Mouse (Mus musculus): Measurements from ENCODE around the gene Inhbc.

The Inhbc gene

GRCm38 (mm10) chr10:127351719-127352118, 18.5 kb downstream of the Inhbc start:
- no peak for DNase-seq (ENCODE audit: low spot score in 2 of 2)

GRCm38 (mm10) chr10:127351285-127351595, 19.0 kb downstream of the Inhbc start:
- DNase-seq (ENCODE audit: low spot score in 2 of 2) = no peak

GRCm38 (mm10) chr10:127350594-127351284, 19.5 kb downstream of the Inhbc start:
- DNase-seq (ENCODE audit: low spot score in 2 of 2) = peak in 1 of 2 experiments; percentile 65

GRCm38 (mm10) chr10:127349810-127350209, 20.4 kb downstream of the Inhbc start:
- DNase-seq (ENCODE audit: low spot score in 2 of 2) = no peak

- no peak for DNase-seq (ENCODE audit: low spot score in 2 of 2)
Measured at GRCm38 (mm10) chr10:127348957-127349356, 21.3 kb downstream of the Inhbc start.

GRCm38 (mm10) chr10:127346173-127346572, 24.1 kb downstream of the Inhbc start:
- DNase-seq (ENCODE audit: low spot score in 2 of 2) = no peak

- no peak for DNase-seq (ENCODE audit: low spot score in 2 of 2)
Measured at GRCm38 (mm10) chr10:127343029-127343428, 27.2 kb downstream of the Inhbc start.

- DNase-seq (ENCODE audit: low spot score in 2 of 2) = peak in 1 of 2 experiments; percentile 66
Measured at GRCm38 (mm10) chr10:127341891-127342639, 28.2 kb downstream of the Inhbc start, which contains the start of gene Gli1. Gli1 (minus strand) TSS chr10:127341974.

GRCm38 (mm10) chr10:127341360-127341690, 28.9 kb downstream of the Inhbc start:
- no peak for DNase-seq (ENCODE audit: low spot score in 2 of 2)

- no peak for DNase-seq (ENCODE audit: low spot score in 2 of 2)
Measured at GRCm38 (mm10) chr10:127340577-127341359, 29.5 kb downstream of the Inhbc start.

GRCm38 (mm10) chr10:127339683-127340576, 30.3 kb downstream of the Inhbc start:
- no peak for DNase-seq (ENCODE audit: low spot score in 2 of 2)

- peak; percentile 73 to 84 for DNase-seq (ENCODE audit: low spot score in 2 of 2)
Measured at GRCm38 (mm10) chr10:127338930-127339682, 31.1 kb downstream of the Inhbc start.

GRCm38 (mm10) chr10:127337536-127338099, 32.6 kb downstream of the Inhbc start:
- DNase-seq (ENCODE audit: low spot score in 2 of 2) = no peak

GRCm38 (mm10) chr10:127336952-127337351, 33.3 kb downstream of the Inhbc start:
- DNase-seq (ENCODE audit: low spot score in 2 of 2) = no peak

- no peak for DNase-seq (ENCODE audit: low spot score in 2 of 2)
Measured at GRCm38 (mm10) chr10:127335271-127335670, 35.0 kb downstream of the Inhbc start.

GRCm38 (mm10) chr10:127333152-127333551, 37.1 kb downstream of the Inhbc start:
- DNase-seq (ENCODE audit: low spot score in 2 of 2) = no peak

GRCm38 (mm10) chr10:127332211-127332874, 37.9 kb downstream of the Inhbc start:
- no peak for DNase-seq (ENCODE audit: low spot score in 2 of 2)

GRCm38 (mm10) chr10:127330212-127330611, 40.0 kb downstream of the Inhbc start:
- no peak for DNase-seq (ENCODE audit: low spot score in 2 of 2)

GRCm38 (mm10) chr10:127327461-127328145, 42.6 kb downstream of the Inhbc start:
- DNase-seq (ENCODE audit: low spot score in 2 of 2) = no peak

Measured in frontal cortex, postnatal 10 days (tissue).